Mouse (Mus musculus) ES-Bruce4 (cell line): Measurements from ENCODE around the gene Dcun1d5.

Experiments used
- CTCF ChIP-seq: IDR thresholded peaks from one replicate; pipeline ENCODE4 v1.8.1; 2011; ENCODE audit warnings: low read depth, low read length
- EP300 ChIP-seq: IDR thresholded peaks from 2 replicates; pipeline ENCODE4 v1.6.1; 2011; ENCODE audit warnings: low read depth, low read length; ENCODE audit not compliant: insufficient read depth
- POLR2A ChIP-seq: IDR thresholded peaks from one replicate; pipeline ENCODE4 v1.8.1; 2011; ENCODE audit warnings: low read length; ENCODE audit not compliant: insufficient read depth

DNA sequence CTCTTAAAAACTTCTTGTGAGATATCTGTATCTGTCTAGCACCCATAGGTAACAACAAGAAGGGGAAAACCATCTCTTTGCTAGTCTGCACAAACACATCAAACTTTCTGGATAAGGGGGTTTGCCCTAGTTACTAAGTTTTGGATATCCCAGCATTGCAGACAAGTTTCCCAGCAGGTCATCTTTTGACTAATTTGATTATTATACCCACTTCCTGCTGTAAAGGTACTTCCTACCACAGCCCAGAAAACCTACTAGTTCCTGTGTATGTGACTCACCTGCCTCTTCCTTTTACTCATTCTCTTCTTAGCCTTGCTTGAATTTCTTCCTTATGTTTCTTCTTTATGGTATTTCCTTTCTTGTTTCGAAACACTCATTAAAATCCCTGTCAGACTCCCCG, 55.6 kb downstream of the Dcun1d5 start:
- no peak for TF ChIP-seq CTCF
- TF ChIP-seq EP300, result no peak
- TF ChIP-seq POLR2A, result no peak
